Comparison of ENCODE assay signal across 24 mouse cellular contexts in the genomic region with DNA sequence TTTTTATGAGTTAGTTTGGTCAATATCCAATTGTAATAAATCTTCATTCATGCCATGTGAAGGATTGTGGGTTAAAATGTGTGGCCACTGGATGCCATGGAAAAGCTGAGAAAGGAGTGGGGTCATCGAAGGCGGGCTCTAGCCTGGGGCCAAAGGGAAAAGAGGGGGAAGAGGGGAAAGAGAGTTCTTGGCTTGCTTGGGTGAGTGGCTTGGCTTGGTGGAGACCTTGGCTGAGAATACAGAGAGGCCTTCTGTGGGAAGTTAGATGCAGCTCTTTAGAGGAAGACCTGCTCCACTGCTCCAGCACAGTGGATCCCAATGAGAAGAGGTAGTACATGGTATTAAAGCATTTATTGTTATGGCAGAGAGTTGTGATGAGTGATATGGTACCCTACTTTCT.
"Had no signal": no experiment of that assay in that cellular context is flagged by ENCODE, and none has a peak within 500 bp of the region (broad histone marks: within the 10 kb centered on the region; RNA-seq: fewer than 3 reads in every experiment).

No protein-coding gene starts in this region.

- H3K9me3 ChIP-seq: heart, embryonic 10.5 days; heart, embryonic 12.5 days; hindbrain, embryonic 10.5 days; hindbrain, embryonic 12.5 days; hindbrain, embryonic 15.5 days; kidney, embryonic 15.5 days; limb, embryonic 13.5 days; limb, embryonic 15.5 days; liver, embryonic 12.5 days had no signal

- H3K27me3 ChIP-seq: heart, embryonic 12.5 days; hindbrain, embryonic 12.5 days; hindbrain, embryonic 15.5 days; kidney, embryonic 15.5 days; limb, embryonic 13.5 days; limb, embryonic 15.5 days; liver, embryonic 12.5 days had no signal

- DNase-seq: gastrocnemius, adult 2 months; gastrocnemius, postnatal 10 days; heart, postnatal 14 days; heart, postnatal 4 days; kidney, adult 11 months; kidney, adult 2 months; kidney, adult 9 months; kidney, postnatal 14 days; kidney, postnatal 36 days; layer of hippocampus, adult 9-11 months; layer of hippocampus, postnatal 36 days; left cerebral cortex, postnatal 4 days had no signal

- H3K36me3 ChIP-seq: heart, embryonic 10.5 days; heart, embryonic 12.5 days; hindbrain, embryonic 10.5 days; hindbrain, embryonic 12.5 days; hindbrain, embryonic 15.5 days; kidney, embryonic 15.5 days; limb, embryonic 13.5 days; limb, embryonic 15.5 days; liver, embryonic 12.5 days had no signal

- H3K4me3 ChIP-seq: gastrocnemius, adult 2 months; heart, embryonic 10.5 days; heart, embryonic 12.5 days; hindbrain, embryonic 10.5 days; hindbrain, embryonic 12.5 days; hindbrain, embryonic 15.5 days; kidney, embryonic 15.5 days; limb, embryonic 13.5 days; limb, embryonic 15.5 days; liver, embryonic 12.5 days had no signal

- H3K27ac ChIP-seq: gastrocnemius, adult 2 months; heart, embryonic 10.5 days; hindbrain, embryonic 10.5 days; hindbrain, embryonic 12.5 days; hindbrain, embryonic 15.5 days; hindbrain, postnatal 0 days; kidney, embryonic 15.5 days; kidney, postnatal 0 days; limb, embryonic 13.5 days; limb, embryonic 15.5 days; liver, embryonic 12.5 days; liver, embryonic 14.5 days had no signal

- H3K4me1 ChIP-seq: heart, embryonic 10.5 days; heart, embryonic 12.5 days; hindbrain, embryonic 10.5 days; hindbrain, embryonic 12.5 days; hindbrain, embryonic 15.5 days; kidney, embryonic 15.5 days; limb, embryonic 15.5 days; liver, embryonic 12.5 days had no signal
